Mouse (Mus musculus): Measurements from ENCODE around the gene Gm28308.

Gm28308 gene

GRCm38 (mm10) chr6:52205638-52206621 lies 7.2 kb downstream of the Gm28308 start:
- DNase-seq (ENCODE audit: extremely low read depth, low read depth), result no peak

- DNase-seq (ENCODE audit: extremely low read depth, low read depth), result no peak
These were observed 7.9 kb downstream of the Gm28308 start for GRCm38 (mm10) chr6:52205221-52205620.

- no peak for DNase-seq (ENCODE audit: extremely low read depth, low read depth)
These were observed 8.9 kb downstream of the Gm28308 start, which contains the start of gene Hoxa5 for GRCm38 (mm10) chr6:52204050-52204752. TSS of gene Hoxa5 (minus strand) at chr6:52204587.

- DNase-seq (ENCODE audit: extremely low read depth, low read depth), result no peak
These were observed 9.6 kb downstream of the Gm28308 start for GRCm38 (mm10) chr6:52203371-52204049.

GRCm38 (mm10) chr6:52203121-52203370 lies 10.1 kb downstream of the Gm28308 start:
- DNase-seq (ENCODE audit: extremely low read depth, low read depth), result no peak

- DNase-seq (ENCODE audit: extremely low read depth, low read depth), result no peak
These were observed 10.6 kb downstream of the Gm28308 start for GRCm38 (mm10) chr6:52202362-52203120.

GRCm38 (mm10) chr6:52201269-52201668 lies 11.9 kb downstream of the Gm28308 start:
- DNase-seq (ENCODE audit: extremely low read depth, low read depth), result no peak

GRCm38 (mm10) chr6:52200751-52201250 lies 12.3 kb downstream of the Gm28308 start:
- no peak for DNase-seq (ENCODE audit: extremely low read depth, low read depth)

GRCm38 (mm10) chr6:52200073-52200750 lies 12.9 kb downstream of the Gm28308 start:
- DNase-seq (ENCODE audit: extremely low read depth, low read depth), result no peak

GRCm38 (mm10) chr6:52197271-52197670 lies 15.9 kb downstream of the Gm28308 start:
- no peak for DNase-seq (ENCODE audit: extremely low read depth, low read depth)

GRCm38 (mm10) chr6:52196811-52197210 lies 16.3 kb downstream of the Gm28308 start:
- no peak for DNase-seq (ENCODE audit: extremely low read depth, low read depth)

- DNase-seq (ENCODE audit: extremely low read depth, low read depth), result no peak
These were observed 18.4 kb downstream of the Gm28308 start for GRCm38 (mm10) chr6:52194690-52195089.

GRCm38 (mm10) chr6:52191860-52192550 lies 21.1 kb downstream of the Gm28308 start:
- no peak for DNase-seq (ENCODE audit: extremely low read depth, low read depth)

- no peak for DNase-seq (ENCODE audit: extremely low read depth, low read depth)
These were observed 22.0 kb downstream of the Gm28308 start, which contains the start of gene Hoxa4 for GRCm38 (mm10) chr6:52190906-52191810. TSS of gene Hoxa4 (minus strand) at chr6:52191753.

- DNase-seq (ENCODE audit: extremely low read depth, low read depth), result no peak
These were observed 22.7 kb downstream of the Gm28308 start for GRCm38 (mm10) chr6:52190410-52190809.

GRCm38 (mm10) chr6:52189909-52190308 lies 23.2 kb downstream of the Gm28308 start:
- no peak for DNase-seq (ENCODE audit: extremely low read depth, low read depth)

- no peak for DNase-seq (ENCODE audit: extremely low read depth, low read depth)
These were observed 24.0 kb downstream of the Gm28308 start for GRCm38 (mm10) chr6:52189172-52189591.

- DNase-seq (ENCODE audit: extremely low read depth, low read depth), result no peak
These were observed 26.6 kb downstream of the Gm28308 start for GRCm38 (mm10) chr6:52186500-52186899.

- DNase-seq (ENCODE audit: extremely low read depth, low read depth), result no peak
These were observed 27.3 kb downstream of the Gm28308 start for GRCm38 (mm10) chr6:52185834-52186233.
